Mouse (Mus musculus) lung, adult 18-20 months (tissue): ENCODE measurements at regions not wholly inside any gene's neighbourhood (a gene's known extent, or its start where the extent isn't known, plus 50 kb on each side); places are given as distances from the start of the nearest gene placed in this dataset.
A peak's percentile ranks its signal among the peaks of the same experiment; 100 is the strongest.

Experiments used
- DNase-seq, 2 experiments: peaks; one replicate each; pipeline ENCODE4 v3.0.0; 2022; ENCODE audit warnings: mixed read lengths in 2 of 2

DNA sequence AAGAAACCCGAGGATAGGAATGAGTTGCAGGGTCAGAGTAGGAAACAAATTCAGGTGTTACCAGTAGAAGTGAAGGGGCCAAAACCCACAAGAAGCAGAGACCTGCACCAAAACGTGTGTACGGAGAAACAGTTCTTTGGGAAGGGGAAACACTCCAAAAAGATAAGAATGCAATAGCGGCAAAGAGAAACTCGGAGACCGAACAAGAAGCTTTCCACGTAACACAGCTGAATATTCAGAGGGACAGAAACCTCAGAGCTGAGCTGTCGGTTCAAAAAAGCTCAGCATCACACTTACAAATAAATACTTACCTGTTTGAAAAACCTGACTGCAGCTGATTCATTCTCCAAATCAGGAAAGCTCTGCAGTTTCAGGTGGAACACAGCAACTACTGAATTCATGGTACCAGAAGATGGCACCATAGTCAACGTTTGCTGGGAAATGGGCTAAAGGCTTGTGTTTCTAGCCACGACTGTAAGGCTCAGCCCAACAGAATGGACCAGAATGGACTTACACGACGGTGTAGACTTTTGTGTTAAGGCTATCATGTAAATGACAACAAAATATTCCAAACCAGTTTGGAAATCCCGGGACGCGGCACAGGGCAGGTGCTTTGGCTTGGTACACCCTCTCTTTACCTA, 484.9 kb downstream of the Plcl1 start:
- DNase-seq, result no peak

DNA sequence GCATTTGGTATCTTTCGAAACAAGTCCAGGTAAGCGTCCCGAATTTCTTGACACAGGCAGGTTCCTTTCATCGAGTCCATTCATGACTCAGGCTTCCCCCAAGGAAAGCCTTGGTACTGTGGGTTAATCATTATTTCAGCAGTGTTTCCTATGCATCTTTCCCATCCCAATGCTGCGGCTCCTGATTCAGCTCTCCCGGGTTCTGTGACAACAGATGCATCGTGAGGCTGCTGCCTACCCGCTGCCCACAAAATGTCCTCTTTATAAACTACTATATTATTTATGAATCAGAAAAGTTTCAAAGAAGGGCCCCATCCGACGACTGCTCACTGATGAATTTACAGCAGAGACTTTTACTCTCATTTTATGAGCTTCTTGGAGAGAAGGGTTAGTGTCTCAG, 486.2 kb downstream of the Plcl1 start:
- no peak for DNase-seq

DNA sequence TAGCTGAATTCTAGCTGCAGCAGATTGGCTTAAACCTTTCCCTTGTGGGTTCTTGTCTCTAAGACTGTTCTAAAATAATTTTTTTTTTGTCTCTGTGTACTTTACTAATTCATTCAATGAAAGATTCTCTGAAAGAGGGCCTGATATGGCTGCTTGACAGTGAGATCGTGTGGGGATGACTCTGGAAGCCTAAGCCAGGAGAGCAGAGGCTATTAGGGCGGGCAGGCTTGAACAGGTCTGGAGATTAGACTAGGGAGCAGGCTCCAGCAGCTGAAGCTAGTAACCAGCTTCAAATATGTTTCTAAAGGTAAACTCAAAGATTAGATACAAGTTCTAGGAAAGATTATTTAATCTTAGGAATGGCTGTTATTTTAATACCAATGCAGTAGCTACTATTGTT, 491.9 kb downstream of the Plcl1 start:
- DNase-seq, result no peak

GRCm38 (mm10) chr1:55898031-55898430, 492.3 kb downstream of the Plcl1 start:
- DNase-seq, result no peak

GRCm38 (mm10) chr1:55900033-55900432, 494.3 kb downstream of the Plcl1 start:
- no peak for DNase-seq

- no peak for DNase-seq
These were observed 497.5 kb downstream of the Plcl1 start for GRCm38 (mm10) chr1:55903177-55903576.

DNA sequence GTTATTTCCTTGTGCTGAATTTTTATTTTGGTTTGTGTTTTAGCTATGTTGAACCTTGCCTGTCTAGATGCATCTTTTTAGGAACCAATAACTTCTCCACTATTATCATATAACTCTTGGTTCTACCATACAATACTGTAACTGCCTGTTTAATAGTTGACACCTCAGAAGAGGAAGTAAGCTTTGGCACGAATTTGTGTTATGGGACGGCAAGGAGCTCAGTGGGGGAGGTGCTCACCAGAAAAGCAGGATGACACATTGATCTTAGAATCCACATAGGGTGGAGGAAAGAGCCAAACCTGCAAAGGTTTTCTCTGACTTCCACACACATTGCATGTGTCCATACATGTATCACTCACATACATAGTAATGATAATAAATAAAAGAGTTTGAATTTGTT, 498.9 kb downstream of the Plcl1 start:
- DNase-seq, result no peak

- DNase-seq, result no peak
These were observed 499.5 kb downstream of the Plcl1 start for GRCm38 (mm10) chr1:55905232-55905631.

DNA sequence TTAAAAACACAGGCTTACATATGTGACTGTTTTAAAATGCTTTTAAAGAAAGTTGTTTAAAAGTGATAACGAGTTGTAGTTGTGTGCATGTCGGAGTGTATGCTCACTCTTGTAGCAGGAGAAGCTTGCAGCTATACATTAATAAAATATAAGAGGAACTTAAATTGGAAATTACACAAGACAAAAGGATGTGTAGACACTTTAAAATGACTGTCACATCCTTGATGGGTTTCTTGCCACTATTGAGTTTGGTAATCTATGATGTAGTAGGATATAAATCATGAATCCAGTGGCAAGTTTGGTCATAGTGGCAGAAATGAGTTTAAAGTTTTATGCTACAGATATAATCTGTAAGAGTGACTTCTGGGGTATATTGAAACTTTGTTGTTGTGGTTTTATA, 504.3 kb downstream of the Plcl1 start:
- DNase-seq, result no peak

GRCm38 (mm10) chr1:55914284-55914683, 508.6 kb downstream of the Plcl1 start:
- DNase-seq, result no peak

DNA sequence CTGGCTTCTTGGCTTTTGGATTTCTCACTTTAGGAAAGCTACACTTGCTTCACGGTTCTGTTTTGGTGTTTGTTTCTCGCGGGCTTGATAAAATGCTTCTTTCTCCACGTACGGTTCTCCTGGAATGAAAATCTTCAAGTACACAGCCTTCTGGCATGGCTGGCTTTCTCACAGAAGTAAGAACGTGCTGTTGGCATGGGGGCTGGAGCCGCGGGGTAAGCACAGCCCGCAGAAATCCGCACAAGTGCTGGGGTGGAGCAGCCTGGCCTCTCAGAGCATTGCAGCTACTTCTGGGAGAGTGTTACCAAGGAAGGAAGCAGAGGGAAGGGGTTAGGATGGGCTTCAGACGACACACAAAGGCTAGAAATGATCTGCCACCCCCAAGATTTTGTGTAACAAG, 510.2 kb downstream of the Plcl1 start:
- no peak for DNase-seq

DNA sequence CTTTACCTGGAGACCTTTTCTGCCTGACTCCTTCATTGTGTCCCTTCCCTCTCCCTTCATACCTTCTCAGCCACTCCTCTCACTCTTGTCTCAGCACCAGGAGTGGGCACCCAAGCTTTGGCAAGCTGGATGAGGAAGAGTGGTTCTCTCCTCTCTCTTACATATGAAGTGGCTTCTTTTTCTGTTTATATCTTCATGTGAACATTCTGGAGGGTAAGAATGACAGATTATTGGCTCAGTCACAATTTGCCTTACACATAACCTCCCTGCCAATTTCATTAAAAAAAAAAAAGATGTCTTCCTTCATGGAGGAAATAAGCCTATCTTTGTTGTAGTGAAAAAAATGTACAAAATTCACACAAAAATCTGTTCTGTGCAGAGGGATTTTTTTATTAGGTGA, 513.8 kb downstream of the Plcl1 start:
- no peak for DNase-seq

DNA sequence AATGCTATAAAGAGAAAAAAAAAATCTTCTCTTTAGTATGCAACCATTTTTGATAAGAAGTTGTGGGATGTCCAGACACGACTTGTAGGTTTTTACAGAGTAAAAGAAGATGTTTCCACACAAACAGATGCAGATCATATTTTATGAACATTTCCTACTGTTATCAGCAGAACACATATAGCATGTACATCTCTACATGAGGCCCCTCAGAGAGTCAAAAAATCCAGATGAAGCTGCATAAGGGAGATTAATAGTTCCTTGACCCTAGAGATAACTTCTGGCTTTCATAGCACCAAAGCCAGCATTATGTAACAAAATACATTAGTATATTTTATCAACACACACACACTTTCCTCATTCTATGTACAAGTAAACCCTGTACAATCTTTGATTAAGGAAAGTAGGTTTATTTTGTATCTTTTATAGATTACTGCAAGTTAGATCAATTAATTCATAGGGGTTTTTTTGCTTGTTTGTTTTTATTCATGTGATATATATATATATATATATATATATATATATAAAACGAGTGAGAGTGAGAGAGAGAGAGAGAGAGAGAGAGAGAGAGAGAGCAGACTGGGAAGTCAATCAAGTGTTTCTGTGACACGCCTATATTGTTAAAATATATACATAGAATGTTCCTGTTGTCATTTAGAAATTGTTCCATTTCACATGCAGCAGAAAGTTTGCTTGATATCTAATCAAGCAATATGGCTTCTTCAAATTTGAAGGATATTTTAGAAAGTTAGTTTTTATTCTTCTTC, 541.2 kb downstream of the Plcl1 start:
- DNase-seq, result no peak

- no peak for DNase-seq
These were observed 542.0 kb downstream of the Plcl1 start for GRCm38 (mm10) chr1:55947618-55948283.

DNA sequence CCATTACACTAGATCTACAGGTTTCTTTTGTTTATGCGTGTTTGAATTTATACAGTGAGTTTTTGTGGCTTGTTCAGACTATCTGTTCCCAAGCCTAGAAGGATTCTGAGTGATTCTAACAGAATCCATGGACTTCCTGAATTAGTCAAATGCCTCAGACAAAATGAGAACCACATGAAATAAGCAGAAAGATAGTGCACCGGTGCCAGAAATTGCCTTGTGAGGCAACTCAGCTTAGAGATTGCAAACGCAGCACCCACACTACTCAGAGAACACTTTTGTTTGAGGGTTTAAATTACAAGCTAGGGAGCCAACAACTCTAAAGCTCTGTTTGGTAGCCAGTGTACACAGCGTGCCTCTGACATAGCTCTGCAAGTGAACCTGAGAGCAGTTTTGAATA, 543.9 kb downstream of the Plcl1 start:
- DNase-seq, result no peak

GRCm38 (mm10) chr1:55957804-55958445, 552.2 kb downstream of the Plcl1 start:
- DNase-seq, result no peak

- DNase-seq, result peak; percentile 2 to 6
These were observed 554.6 kb downstream of the Plcl1 start for GRCm38 (mm10) chr1:55960291-55960690.

GRCm38 (mm10) chr1:55963867-55964266, 558.1 kb downstream of the Plcl1 start:
- no peak for DNase-seq

DNA sequence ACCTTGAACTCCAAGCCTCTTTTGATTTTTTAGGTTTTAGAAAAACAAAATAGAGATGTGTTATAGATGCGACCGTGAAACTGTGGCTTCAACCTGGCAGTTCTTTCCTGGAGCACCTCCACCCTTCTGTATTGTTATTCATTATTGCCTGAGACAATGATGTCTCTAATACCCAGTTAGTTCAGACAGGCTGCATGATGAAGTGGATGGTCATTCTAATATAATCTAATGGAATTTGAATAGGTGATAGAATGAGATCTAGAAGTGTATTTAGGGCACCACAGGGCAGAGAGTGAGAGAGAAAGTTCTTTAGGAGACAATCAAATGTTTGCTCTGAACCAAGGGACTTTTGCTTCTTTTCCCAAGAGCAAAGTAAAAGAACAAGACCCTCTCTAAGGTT, 560.6 kb downstream of the Plcl1 start:
- no peak for DNase-seq

DNA sequence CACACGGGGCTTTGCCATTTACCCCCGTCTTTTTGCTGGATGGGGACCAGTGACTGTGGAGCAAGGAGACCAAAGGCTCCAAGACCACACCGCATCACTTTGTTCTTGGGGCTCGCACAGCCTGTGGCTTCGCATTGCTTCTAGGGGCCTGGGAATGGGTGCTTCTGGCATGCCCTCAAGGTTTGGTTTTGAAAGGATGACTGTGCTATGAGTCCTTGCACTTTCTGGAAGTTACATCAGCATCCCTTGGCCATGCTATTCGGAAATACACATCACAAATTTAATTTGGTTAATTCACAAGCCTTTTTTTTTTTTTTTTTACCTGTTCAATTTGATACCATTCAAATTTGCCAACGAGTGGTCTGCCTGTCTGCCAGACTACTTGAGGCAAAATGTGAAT, 562.1 kb downstream of the Plcl1 start:
- DNase-seq, result no peak

DNA sequence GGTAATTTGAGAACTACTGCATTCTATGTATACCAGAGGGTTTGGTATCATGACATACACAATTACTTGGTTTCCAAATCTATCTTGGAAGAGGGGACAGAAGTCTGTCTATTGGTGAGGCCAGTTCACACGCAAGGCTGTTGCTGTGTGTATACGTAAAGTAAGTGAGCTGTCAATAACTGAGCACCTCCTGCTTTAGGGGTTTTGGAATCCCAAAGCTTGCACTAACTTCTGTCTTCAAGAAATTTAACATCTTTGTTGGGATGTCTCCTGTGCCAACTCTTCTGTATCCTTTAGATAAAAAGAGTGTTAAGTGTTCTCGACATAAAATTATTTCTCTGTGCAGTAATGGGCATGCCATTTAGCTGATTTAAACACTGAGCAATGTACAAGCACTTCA, 572.1 kb downstream of the Plcl1 start:
- DNase-seq, result no peak

DNA sequence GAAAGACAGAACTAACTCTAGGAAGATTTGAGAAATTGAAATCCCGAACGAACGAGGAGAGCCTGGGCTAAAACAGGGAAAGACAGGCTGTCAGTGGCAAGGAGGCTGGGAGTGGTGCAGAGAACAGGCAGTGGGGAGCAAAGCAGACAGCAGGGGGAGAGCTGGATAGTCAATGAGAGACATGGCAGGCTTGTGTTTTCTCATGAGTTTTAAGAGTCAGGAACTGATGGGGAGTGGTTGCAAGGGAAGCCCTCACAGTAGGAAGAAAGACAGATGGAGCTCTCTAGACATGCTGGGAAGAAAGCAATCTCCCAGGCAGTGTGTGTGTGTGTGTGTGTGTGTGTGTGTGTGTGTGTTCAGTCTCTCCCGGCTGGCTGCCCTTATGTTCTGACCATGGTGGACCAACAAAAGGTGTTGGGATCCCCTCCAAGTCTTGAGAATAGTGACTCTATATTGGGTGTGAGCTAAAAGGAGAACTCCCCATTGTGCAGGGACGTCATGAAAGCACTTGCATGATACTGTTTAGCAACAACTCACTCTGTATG, 577.9 kb downstream of the Plcl1 start:
- no peak for DNase-seq

DNA sequence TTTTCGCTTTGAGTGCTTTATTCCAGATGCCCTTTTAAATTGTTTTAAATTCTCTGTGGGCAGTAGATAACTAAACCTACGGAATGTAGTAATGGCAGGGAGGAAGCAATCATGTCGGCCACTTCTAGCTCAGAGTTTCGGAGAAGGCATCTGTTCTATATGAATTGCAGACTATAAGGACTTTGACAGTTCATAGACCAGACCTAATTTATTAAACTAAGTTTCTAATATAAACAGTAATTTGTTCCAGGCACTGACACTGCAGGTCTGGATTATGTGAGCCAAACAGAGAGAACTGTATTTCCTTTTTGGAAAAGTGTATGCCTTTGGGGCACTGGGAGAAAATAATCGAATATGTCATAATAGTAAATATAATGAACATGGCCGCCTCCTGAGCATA, 591.4 kb downstream of the Plcl1 start:
- no peak for DNase-seq
